Mouse (Mus musculus): ENCODE measurements around the gene Gm15128. TPM values are rescaled to one million over a fixed set of nuclear protein-coding genes. Genes with fewer than 3 reads are reported as not detected.
"Not testable (repeated sequence)": the region's sequence is repeated elsewhere in the genome, so short reads cannot be mapped to it uniquely, and the experiment has no call there.

The Gm15128 gene
- not detected for total RNA-seq (2022)

DNA sequence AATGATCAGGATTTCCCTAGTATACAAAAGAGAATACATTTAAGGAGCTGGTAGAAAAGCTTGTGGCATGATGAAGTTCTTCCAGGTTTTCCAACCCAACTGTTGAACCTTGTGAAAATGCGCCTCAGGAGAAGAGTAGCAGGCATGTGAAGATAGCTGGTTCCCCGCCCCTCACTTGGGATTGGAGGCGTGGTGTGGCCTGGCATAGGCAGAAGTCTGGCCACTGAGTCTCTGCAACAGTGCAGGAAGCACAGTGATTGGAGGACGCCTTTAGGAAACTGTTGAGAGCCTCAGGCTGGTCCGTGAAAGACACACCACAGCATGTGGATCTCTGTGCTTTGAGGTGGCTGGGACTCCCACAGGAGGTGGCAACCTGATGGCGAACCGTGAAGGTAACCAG is at the start of gene Gm15128:
Gm15128 (plus strand) TSS at position 301 of the 400 bp plus-strand sequence.
- not testable (repeated sequence) for DNase-seq (ENCODE audit: low spot score in 2 of 2)

Other genes with a start within 250 kb of the Gm15128 start
- gene Lrch2, start 211.9 kb upstream of the Gm15128 start, total RNA-seq (2022): 10 to 100 TPM; 23.8 to 28.4 (median 24.7) TPM
- gene Gm15080, start 227.0 kb downstream of the Gm15128 start, total RNA-seq (2022): not detected

Data from left cerebral cortex, adult 8-10 months (tissue).